Mouse (Mus musculus) kidney, adult 2 months (tissue): ENCODE measurements around the gene Aspm.

Experiments used
- CTCF ChIP-seq: fragments of 200-500 bp; conservative IDR thresholded peaks from 2 replicates; pipeline ENCODE4 v1.5.1; 2011; ENCODE audit warnings: low read depth, mild to moderate bottlenecking, control low read depth, low read length, moderate library complexity, mixed read lengths; ENCODE audit not compliant: insufficient read depth, insufficient read length
- POLR2A ChIP-seq: fragments of 200-500 bp; IDR thresholded peaks from one replicate; pipeline ENCODE4 v1.6.1; 2011; ENCODE audit warnings: low read depth, low read length, control low read depth

- TF ChIP-seq CTCF (no peak), POLR2A (no peak)
Observed at GRCm38 (mm10) chr1:139405766-139406165, 48.8 kb upstream of the Aspm start.
